Mouse (Mus musculus): ENCODE measurements around the gene Rin1. TPM values are rescaled to one million over a fixed set of nuclear protein-coding genes. Genes with fewer than 3 reads are reported as not detected.
A peak's percentile ranks its signal among the peaks of the same experiment; 100 is the strongest.

Rin1 gene
- polyA plus RNA-seq, 1 experiment from 2014 or later, result 0.21 TPM

- Histone ChIP-seq H3K27ac (ENCODE audit: low read depth) (no peak overlapping the region), H3K9ac (replicated peaks) (no peak overlapping the region), H3K27me3 (ENCODE audit: insufficient read depth, low read length) (peaks cover 27% of the 10 kb centered on the region), H3K4me2 (ENCODE audit: low read depth, low read length) (no peak overlapping the region), H3K9me3 (ENCODE audit: low read length) (no peaks in the 10 kb centered on the region), H3K4me3 (ENCODE audit: low read depth, low read length) (no peak overlapping the region), H3K36me3 (replicated peaks; ENCODE audit: insufficient read depth, low read length) (peaks cover 29% of the 10 kb centered on the region), H3K4me1 (ENCODE audit: insufficient read depth) (peaks cover 3% of the 10 kb centered on the region; the same call in 1 of the 2 replicates)
- DNase-seq (no peak), ATAC-seq (no peak)
- WGBS (ENCODE audit: insufficient replicate concordance), result 74% methylated on average over 6 of the region's 6 CpGs
- TF ChIP-seq CTCF (IDR thresholded peaks at IDR 0.05; ENCODE audit: low read depth) (no peak), EP300 (IDR thresholded peaks at IDR 0.05; ENCODE audit: low read depth) (no peak)
These were observed 956 bp upstream of the Rin1 start for GRCm38 (mm10) chr19:5049325-5049724.

GRCm38 (mm10) chr19:5051031-5051430, 750 bp downstream of the Rin1 start:
- H3K27me3 ChIP-seq (ENCODE audit: insufficient read depth, low read length), result peaks cover 30% of the 10 kb centered on the region
- peaks cover 26% of the 10 kb centered on the region for H3K36me3 ChIP-seq (replicated peaks; ENCODE audit: insufficient read depth, low read length)
- H3K9ac ChIP-seq (replicated peaks), result no peak overlapping the region; the same call in 1 of the 2 replicates
- ATAC-seq, result no peak
- no peaks in the 10 kb centered on the region for H3K9me3 ChIP-seq (ENCODE audit: low read length)
- TF ChIP-seq EP300 (IDR thresholded peaks at IDR 0.05; ENCODE audit: low read depth) (no peak), CTCF (IDR thresholded peaks at IDR 0.05; ENCODE audit: low read depth) (no peak)
- WGBS (ENCODE audit: insufficient replicate concordance), result 14% methylated on average over 17 of the region's 17 CpGs
- H3K4me2 ChIP-seq (ENCODE audit: low read depth, low read length), result peak overlapping the region; percentile 39
- no peak overlapping the region for H3K27ac ChIP-seq (ENCODE audit: low read depth)
- DNase-seq, result peak; percentile 24
- H3K4me3 ChIP-seq (ENCODE audit: low read depth, low read length), result 0 out of 2 replicates have a peak overlapping the region, but pooled peaks have one; percentile 11
- peaks cover 3% of the 10 kb centered on the region; the same call in 1 of the 2 replicates for H3K4me1 ChIP-seq (ENCODE audit: insufficient read depth)

- H3K9ac ChIP-seq (replicated peaks), result no peak overlapping the region
- DNase-seq, result no peak
- H3K4me3 ChIP-seq (ENCODE audit: low read depth, low read length), result no peak overlapping the region
- ATAC-seq, result no peak
- H3K9me3 ChIP-seq (ENCODE audit: low read length), result no peaks in the 10 kb centered on the region
- TF ChIP-seq EP300 (IDR thresholded peaks at IDR 0.05; ENCODE audit: low read depth) (no peak), CTCF (IDR thresholded peaks at IDR 0.05; ENCODE audit: low read depth) (no peak)
- H3K36me3 ChIP-seq (replicated peaks; ENCODE audit: insufficient read depth, low read length), result peaks cover 23% of the 10 kb centered on the region
- H3K27ac ChIP-seq (ENCODE audit: low read depth), result no peak overlapping the region
- no peak overlapping the region for H3K4me2 ChIP-seq (ENCODE audit: low read depth, low read length)
- WGBS (ENCODE audit: insufficient replicate concordance), result 64% methylated on average over 3 of the region's 3 CpGs
- H3K27me3 ChIP-seq (ENCODE audit: insufficient read depth, low read length), result peaks cover 30% of the 10 kb centered on the region
- H3K4me1 ChIP-seq (ENCODE audit: insufficient read depth), result peaks cover 3% of the 10 kb centered on the region; the same call in 1 of the 2 replicates
These were observed 1.2 kb downstream of the Rin1 start for GRCm38 (mm10) chr19:5051515-5051914.

GRCm38 (mm10) chr19:5052166-5052822, 2.0 kb downstream of the Rin1 start:
- 39% methylated on average over 25 of the region's 25 CpGs for WGBS (ENCODE audit: insufficient replicate concordance)
- Histone ChIP-seq H3K4me2 (ENCODE audit: low read depth, low read length) (no peak overlapping the region), H3K4me1 (ENCODE audit: insufficient read depth) (peaks cover 3% of the 10 kb centered on the region; the same call in 1 of the 2 replicates), H3K27me3 (ENCODE audit: insufficient read depth, low read length) (peaks cover 30% of the 10 kb centered on the region), H3K9me3 (ENCODE audit: low read length) (no peaks in the 10 kb centered on the region), H3K36me3 (replicated peaks; ENCODE audit: insufficient read depth, low read length) (peaks cover 15% of the 10 kb centered on the region), H3K4me3 (ENCODE audit: low read depth, low read length) (no peak overlapping the region), H3K9ac (replicated peaks) (no peak overlapping the region), H3K27ac (ENCODE audit: low read depth) (no peak overlapping the region)
- DNase-seq, result peak; percentile 15
- ATAC-seq, result no peak
- no peak for TF ChIP-seq EP300 (IDR thresholded peaks at IDR 0.05; ENCODE audit: low read depth)
- TF ChIP-seq CTCF (IDR thresholded peaks at IDR 0.05; ENCODE audit: low read depth), result no peak

- 63% methylated on average over 17 of the region's 17 CpGs for WGBS (ENCODE audit: insufficient replicate concordance)
- TF ChIP-seq EP300 (IDR thresholded peaks at IDR 0.05; ENCODE audit: low read depth) (no peak), CTCF (IDR thresholded peaks at IDR 0.05; ENCODE audit: low read depth) (no peak)
- H3K4me3 ChIP-seq (ENCODE audit: low read depth, low read length), result no peak overlapping the region
- H3K4me2 ChIP-seq (ENCODE audit: low read depth, low read length), result no peak overlapping the region
- ATAC-seq (no peak), DNase-seq (no peak)
- no peak overlapping the region for H3K9ac ChIP-seq (replicated peaks)
- peaks cover 30% of the 10 kb centered on the region for H3K27me3 ChIP-seq (ENCODE audit: insufficient read depth, low read length)
- H3K4me1 ChIP-seq (ENCODE audit: insufficient read depth), result peaks cover 3% of the 10 kb centered on the region; the same call in 1 of the 2 replicates
- H3K9me3 ChIP-seq (ENCODE audit: low read length), result no peaks in the 10 kb centered on the region
- H3K36me3 ChIP-seq (replicated peaks; ENCODE audit: insufficient read depth, low read length), result peaks cover 10% of the 10 kb centered on the region
- no peak overlapping the region for H3K27ac ChIP-seq (ENCODE audit: low read depth)
These were observed 2.6 kb downstream of the Rin1 start for GRCm38 (mm10) chr19:5052853-5053252.

GRCm38 (mm10) chr19:5053909-5054308, 3.6 kb downstream of the Rin1 start:
- DNase-seq (peak; percentile 84), ATAC-seq (peak; percentile 77)
- peaks cover 5% of the 10 kb centered on the region; the same call in 1 of the 2 replicates for H3K36me3 ChIP-seq (replicated peaks; ENCODE audit: insufficient read depth, low read length)
- peaks cover 3% of the 10 kb centered on the region; the same call in 1 of the 2 replicates for H3K4me1 ChIP-seq (ENCODE audit: insufficient read depth)
- peaks cover 32% of the 10 kb centered on the region for H3K27me3 ChIP-seq (ENCODE audit: insufficient read depth, low read length)
- peak; percentile 87 for TF ChIP-seq CTCF (IDR thresholded peaks at IDR 0.05; ENCODE audit: low read depth)
- TF ChIP-seq EP300 (IDR thresholded peaks at IDR 0.05; ENCODE audit: low read depth), result no peak
- no peaks in the 10 kb centered on the region for H3K9me3 ChIP-seq (ENCODE audit: low read length)
- no peak overlapping the region for H3K4me3 ChIP-seq (ENCODE audit: low read depth, low read length)
- H3K27ac ChIP-seq (ENCODE audit: low read depth), result no peak overlapping the region
- WGBS (ENCODE audit: insufficient replicate concordance), result 30% methylated on average over 9 of the region's 9 CpGs
- no peak overlapping the region for H3K4me2 ChIP-seq (ENCODE audit: low read depth, low read length)
- no peak overlapping the region for H3K9ac ChIP-seq (replicated peaks)

Measured in liver, postnatal 0 days (tissue).